Mouse (Mus musculus) WW6 (cell line): ENCODE data around the gene Fggy.

ENCODE experiments used
- DNase-seq: peaks from one replicate; pipeline ENCODE4 v3.0.0-alpha.2; 2013; ENCODE audit warnings: low read depth, low spot score

Gene Fggy

GRCm38 (mm10) chr4:95590878-95591277 is 33.6 kb downstream of the Fggy start:
- DNase-seq: no peak

DNA sequence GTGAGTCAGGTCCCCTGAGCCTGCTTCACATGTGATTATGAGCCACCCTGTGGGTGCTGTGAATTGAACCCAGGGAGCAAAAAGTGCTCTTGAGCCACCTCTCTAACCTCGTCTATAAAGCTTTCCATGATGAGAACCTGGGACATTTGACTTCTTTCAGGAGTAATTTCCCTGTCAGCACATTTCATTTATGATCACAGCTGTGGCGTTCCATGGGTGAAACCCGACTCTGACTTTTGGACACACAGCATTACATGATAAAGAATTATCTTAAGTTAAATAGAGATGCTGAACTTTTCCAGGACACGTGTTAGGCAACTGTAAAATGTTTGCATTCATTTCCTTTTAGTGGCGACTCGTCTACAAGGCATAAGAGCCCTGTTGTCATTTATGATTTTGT is 39.9 kb downstream of the Fggy start:
- no peak for DNase-seq

- no peak for DNase-seq
These were observed 44.5 kb downstream of the Fggy start for GRCm38 (mm10) chr4:95601776-95602175.

GRCm38 (mm10) chr4:95603254-95603653 is 45.9 kb downstream of the Fggy start:
- DNase-seq: no peak

DNA sequence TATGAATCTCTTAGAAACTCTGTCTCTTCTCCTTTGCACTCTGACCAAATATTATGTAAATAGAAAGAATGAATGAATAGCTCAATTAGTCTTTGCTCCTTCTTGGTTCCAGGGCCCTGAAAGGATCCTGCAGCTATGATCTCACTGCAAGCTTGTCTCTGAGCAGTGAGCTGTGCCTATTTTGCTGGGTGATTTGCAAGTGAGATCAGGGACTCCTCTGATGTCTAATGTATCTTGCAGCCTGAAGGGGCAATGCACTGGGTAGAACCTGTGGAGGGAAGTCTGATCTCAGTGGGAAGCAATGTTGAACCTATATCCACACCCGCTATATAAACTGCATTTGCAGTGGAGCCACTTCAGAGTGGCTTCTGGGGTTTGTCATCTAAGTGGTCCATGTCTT is 53.4 kb downstream of the Fggy start:
- DNase-seq: no peak

DNA sequence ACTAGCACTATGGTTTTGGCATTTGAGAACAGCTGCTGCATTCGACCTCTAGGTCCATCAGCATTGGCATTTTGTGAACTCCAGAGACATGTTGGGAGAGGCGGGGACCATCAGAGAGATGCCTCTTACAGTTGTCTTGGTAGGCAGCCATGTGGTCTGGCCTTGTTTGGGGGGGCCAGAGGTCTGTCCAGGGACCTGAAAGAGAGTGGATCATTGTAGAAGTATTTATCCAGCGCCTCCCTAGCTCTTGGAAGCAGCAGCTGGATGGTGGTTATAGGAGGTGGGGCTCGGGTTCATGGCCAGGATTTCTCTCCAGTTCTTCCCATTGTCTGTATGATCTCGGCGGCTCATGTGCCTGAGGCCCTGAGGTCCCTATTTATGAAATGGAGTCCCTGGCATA is 54.1 kb downstream of the Fggy start:
- DNase-seq: no peak

DNA sequence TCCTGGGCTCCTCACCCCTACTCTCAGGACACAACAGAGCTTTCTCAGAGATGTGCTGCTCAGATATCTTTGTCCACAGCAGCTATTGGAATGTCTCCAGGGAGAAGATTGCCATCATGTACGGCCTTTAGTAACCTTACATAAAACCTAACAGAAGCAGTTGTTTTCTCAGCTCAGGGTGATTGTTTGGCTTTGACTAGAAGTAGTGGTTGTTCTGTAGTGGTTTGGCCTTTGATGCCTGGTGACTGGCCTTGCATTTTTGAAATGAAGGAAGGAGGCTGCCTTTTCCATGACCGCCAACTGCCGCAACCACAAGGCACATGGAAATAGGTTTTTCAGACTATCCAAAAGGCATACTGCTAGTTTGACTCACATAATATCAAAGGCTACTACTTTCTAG is 63.7 kb downstream of the Fggy start:
- no peak for DNase-seq

GRCm38 (mm10) chr4:95624696-95625095 is 67.4 kb downstream of the Fggy start:
- no peak for DNase-seq

GRCm38 (mm10) chr4:95625651-95626050 is 68.3 kb downstream of the Fggy start:
- no peak for DNase-seq

DNA sequence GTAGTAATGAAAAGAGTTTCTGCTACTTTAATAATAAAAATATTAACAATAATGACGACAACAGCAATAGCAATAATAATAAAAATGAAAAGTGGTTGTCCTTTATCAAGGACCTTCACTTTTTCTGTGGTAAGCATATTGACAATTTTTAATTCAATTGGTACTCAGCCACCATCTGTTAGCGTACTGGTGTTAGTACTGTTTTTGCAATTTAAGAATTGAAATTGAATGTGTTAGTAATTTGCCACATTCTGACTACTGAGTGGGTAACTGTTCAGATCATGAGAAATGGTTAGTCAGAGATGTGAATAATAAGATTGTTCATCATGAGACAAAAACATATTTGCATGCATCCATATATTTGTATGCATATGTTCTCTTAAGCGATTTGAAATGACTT is 68.9 kb downstream of the Fggy start:
- no peak for DNase-seq

DNA sequence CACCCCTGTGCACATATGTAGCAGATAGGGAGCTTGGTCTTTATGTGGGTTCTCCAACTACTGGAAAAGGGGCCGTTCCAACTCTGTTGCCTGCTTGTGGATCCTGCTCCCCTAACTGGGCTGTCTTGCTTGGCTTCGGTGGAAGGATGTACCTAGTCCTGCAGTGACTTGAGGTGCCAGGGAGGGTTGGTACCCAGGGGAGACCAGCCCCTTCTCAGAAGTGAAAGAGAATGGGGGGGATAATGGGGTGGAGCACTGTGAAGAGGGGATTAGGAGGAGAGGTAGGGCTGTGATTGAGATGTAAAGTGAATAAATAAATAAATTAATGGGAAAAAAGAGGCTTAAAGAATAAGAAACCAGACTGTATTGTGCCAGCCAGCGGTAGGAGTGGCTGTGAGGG is 77.6 kb downstream of the Fggy start:
- no peak for DNase-seq

DNA sequence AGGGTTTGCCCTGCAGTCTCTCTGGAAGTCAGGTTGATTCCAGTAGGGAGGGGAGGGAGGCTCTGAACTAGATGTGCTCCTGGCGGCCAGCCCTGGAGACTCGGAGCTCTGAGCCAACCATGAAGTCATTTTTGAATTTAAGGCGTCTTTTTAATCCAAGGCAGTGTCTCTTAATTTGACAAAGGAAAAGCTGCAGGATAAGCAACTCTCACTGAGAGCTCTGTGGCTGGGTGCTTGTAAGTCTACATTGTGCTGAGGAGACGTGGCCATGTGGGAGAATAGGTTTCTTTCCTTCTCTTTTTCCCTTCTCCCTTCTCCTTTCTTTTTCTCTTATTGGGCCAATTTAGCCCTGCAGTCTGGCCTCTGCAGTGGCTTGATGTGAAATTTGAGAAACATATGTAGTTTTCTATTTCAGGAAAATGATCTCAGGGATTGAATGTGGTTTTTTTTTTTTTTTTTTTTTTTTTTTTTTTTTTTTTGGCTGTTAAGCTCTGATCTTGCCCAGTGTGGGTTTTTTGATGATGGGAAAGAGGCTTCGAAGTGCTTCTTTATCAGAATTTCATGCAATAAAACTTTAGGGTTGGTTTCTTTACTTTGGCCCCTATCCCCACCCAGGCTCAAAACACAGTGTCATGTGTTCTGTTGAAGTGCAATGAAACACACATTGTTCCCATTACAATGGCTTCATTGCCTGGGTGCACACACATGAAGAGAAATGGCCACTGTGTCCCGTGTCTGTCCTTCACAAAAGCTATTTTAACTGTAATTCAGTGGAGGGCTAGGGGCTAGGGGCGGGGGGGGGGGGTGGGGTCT is 79.8 kb downstream of the Fggy start:
- DNase-seq: no peak

- DNase-seq: no peak
These were observed 80.8 kb downstream of the Fggy start for GRCm38 (mm10) chr4:95638063-95638462.

- no peak for DNase-seq
These were observed 83.5 kb downstream of the Fggy start for GRCm38 (mm10) chr4:95640831-95641230.

GRCm38 (mm10) chr4:95644048-95644447 is 86.7 kb downstream of the Fggy start:
- DNase-seq: no peak

DNA sequence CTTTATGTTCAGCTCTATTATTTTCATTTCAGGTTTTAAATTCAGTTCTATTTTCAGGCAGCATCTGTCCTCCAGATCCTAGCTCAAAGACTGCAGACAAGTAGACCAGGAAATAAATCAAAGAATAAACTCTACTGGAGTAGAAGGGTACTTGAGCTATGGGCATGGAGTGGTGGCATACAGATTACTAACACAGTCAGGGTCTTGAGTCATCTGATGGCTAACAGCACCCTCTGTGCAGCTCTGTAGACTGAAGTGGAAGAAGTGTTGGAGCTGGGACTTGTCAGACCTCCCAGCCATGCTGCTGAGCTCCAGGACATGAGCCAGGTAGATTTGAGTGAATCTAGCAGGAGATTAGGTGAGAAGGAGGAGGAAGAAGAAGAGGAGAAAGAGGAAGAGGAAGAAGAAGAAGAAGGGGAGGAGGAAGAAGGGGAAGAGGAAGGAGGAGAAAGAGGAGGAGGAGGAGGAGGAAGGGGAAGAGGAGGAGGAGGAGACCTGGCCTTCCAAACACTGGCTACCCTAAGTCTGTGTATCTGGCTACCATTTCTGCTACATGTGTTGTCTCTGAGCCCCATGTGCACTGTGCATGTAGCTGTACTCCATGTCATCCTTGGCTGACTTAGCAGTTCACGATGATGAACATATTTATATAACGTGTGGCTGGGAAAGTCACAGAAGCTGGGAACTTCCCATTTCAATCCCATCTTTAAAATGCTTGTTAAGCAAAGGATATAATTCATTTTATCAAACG is 91.7 kb downstream of the Fggy start:
- DNase-seq: no peak

DNA sequence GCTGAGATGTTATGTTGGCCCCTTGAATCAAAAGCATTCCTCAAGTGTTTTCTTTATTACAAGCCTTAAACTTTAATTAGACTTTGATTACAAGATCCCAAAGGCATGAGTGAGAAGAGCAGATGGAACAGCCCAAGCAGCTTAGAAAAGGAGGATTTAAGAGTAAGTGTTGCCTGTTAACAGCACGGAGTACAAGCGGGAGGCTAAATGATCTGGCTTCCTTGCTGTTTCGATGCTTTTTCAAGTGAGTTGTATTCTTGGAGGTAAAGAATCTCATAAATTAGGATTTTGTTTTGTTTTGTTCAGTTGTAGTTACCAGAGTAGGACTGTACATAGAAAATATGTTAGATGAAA is 92.2 kb downstream of the Fggy start:
- no peak for DNase-seq

GRCm38 (mm10) chr4:95649980-95650379 is 92.7 kb downstream of the Fggy start:
- no peak for DNase-seq

DNA sequence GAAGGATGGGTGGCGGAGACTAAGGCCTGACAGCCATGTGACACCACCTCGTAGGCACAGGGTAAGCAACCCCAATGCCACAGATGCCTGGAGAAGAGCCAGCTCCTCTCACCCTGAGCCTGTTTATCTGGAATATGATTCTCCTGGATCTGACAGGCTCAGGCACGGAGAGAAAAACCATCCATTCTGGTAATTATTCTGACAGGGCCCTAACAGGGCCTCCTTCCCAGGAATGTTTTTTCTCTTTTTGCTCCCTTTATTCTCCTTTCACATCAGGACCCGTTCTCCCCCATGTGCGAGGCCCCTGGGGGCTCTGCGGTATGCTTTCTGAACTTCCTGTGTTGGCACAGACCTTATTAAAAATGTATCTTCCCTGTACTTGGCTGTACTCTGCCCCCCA is 94.7 kb downstream of the Fggy start:
- no peak for DNase-seq

GRCm38 (mm10) chr4:95653296-95653912 is 96.1 kb downstream of the Fggy start:
- DNase-seq: no peak

DNA sequence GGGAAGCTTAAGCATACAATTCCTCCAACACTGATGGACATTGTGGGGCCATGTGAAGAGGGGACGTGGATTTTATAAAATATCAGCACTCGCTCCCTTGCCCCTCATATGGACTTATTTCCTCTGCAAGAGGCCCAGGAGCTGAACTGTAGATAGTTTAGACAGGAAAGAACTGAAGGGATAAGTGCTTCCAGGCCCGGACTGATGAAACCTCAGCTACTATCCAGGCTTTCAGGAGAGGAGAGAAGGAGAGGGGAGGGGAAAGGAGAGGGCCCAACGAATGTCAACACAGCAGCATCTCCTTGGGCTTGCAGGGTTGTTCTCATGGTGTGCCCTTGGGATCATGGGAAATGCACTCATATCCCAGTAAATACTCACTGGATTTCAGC is 96.6 kb downstream of the Fggy start:
- DNase-seq: no peak

- no peak for DNase-seq
These were observed 101.7 kb downstream of the Fggy start for GRCm38 (mm10) chr4:95659024-95659423.

- DNase-seq: no peak
These were observed 106.3 kb downstream of the Fggy start for GRCm38 (mm10) chr4:95663596-95663995.
